Mouse (Mus musculus): ENCODE results near the gene Slc23a2. TPM values are rescaled to one million over a fixed set of nuclear protein-coding genes. Genes with fewer than 3 reads are reported as not detected.

Gene Slc23a2
- polyA plus RNA-seq, 1 experiment from 2014 or later: 43.6 TPM

GRCm38 (mm10) chr2:132036326-132036725 is 108.6 kb downstream of the Slc23a2 start:
- no peak for ATAC-seq (ENCODE audit: low read depth)
- H3K4me2 ChIP-seq (ENCODE audit: low read depth, low read length): no peak overlapping the region
- H3K9ac ChIP-seq (replicated peaks; ENCODE audit: low read depth, low read length): no peak overlapping the region
- no peak overlapping the region for H3K4me3 ChIP-seq (ENCODE audit: low read depth, low read length)
- no peaks in the 10 kb centered on the region for H3K9me3 ChIP-seq (ENCODE audit: control insufficient read depth, low read length)
- WGBS: 86% methylated on average over 5 of the region's 5 CpGs
- H3K36me3 ChIP-seq (ENCODE audit: control insufficient read depth, insufficient read depth, low read length): no peaks in the 10 kb centered on the region
- peaks cover under 1% of the 10 kb centered on the region; the same call in 1 of the 2 replicates for H3K4me1 ChIP-seq (ENCODE audit: control insufficient read depth, insufficient read depth, low read length)
- no peak overlapping the region for H3K27ac ChIP-seq (ENCODE audit: low read depth, low read length)
- no peaks in the 10 kb centered on the region for H3K27me3 ChIP-seq (ENCODE audit: control insufficient read depth, insufficient read depth, low read length)

GRCm38 (mm10) chr2:132035470-132035835 is 109.5 kb downstream of the Slc23a2 start:
- no peaks in the 10 kb centered on the region for H3K9me3 ChIP-seq (ENCODE audit: control insufficient read depth, low read length)
- H3K4me1 ChIP-seq (ENCODE audit: control insufficient read depth, insufficient read depth, low read length): peaks cover 9% of the 10 kb centered on the region; the same call in 1 of the 2 replicates
- no peak overlapping the region for H3K4me3 ChIP-seq (ENCODE audit: low read depth, low read length)
- ATAC-seq (ENCODE audit: low read depth): no peak
- H3K9ac ChIP-seq (replicated peaks; ENCODE audit: low read depth, low read length): no peak overlapping the region
- H3K27me3 ChIP-seq (ENCODE audit: control insufficient read depth, insufficient read depth, low read length): no peaks in the 10 kb centered on the region
- no peak overlapping the region for H3K27ac ChIP-seq (ENCODE audit: low read depth, low read length)
- H3K36me3 ChIP-seq (ENCODE audit: control insufficient read depth, insufficient read depth, low read length): no peaks in the 10 kb centered on the region
- H3K4me2 ChIP-seq (ENCODE audit: low read depth, low read length): no peak overlapping the region
- 70% methylated on average over 11 of the region's 11 CpGs for WGBS

DNA sequence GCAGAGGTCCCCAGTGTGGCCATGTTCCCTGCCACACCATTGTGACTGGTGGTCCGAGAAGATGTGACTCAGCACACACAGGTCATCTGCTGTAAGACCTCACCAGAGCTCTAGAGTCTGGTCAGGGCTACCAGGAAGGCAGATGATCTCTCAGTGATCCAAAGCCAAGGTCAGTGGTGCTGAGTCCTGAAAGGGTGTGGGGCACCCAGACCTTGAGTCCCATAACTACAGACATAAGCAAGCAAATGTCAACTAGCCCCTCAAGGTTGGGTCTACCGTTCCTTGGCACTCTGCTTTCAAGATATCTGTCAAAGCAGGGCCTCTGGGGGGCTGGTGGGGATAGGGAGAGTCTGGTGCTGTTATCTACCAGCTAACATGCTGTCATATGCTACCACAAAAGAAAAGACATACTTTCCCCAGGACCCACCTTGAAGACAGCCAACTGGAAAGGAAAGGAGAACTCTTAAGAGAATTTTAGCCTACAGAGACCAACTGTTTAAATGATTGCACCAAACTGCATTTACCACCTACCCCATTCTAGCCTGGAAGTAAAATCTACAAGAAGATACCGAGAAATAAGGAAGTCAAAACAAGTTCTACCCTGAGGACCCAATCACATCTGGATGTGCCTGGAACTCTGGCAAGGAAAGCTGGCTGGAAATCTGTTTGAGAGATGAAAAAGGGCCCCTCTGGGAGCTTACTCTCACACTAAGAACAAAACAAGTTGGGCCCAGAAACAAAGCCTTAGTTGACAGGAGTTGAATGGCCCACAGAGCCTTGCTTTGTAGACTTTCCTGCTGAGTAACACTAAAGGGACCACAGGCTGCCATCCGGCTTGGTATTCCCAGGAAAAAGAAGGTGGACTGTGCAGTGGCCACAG is 110.1 kb downstream of the Slc23a2 start:
- H3K9me3 ChIP-seq (ENCODE audit: control insufficient read depth, low read length): no peaks in the 10 kb centered on the region
- peaks cover 9% of the 10 kb centered on the region; the same call in 1 of the 2 replicates for H3K4me1 ChIP-seq (ENCODE audit: control insufficient read depth, insufficient read depth, low read length)
- H3K27me3 ChIP-seq (ENCODE audit: control insufficient read depth, insufficient read depth, low read length): no peaks in the 10 kb centered on the region
- no peak for ATAC-seq (ENCODE audit: low read depth)
- H3K4me2 ChIP-seq (ENCODE audit: low read depth, low read length): no peak overlapping the region
- H3K9ac ChIP-seq (replicated peaks; ENCODE audit: low read depth, low read length): no peak overlapping the region
- WGBS: 64% methylated on average over 4 of the region's 4 CpGs
- no peak overlapping the region for H3K4me3 ChIP-seq (ENCODE audit: low read depth, low read length)
- no peak overlapping the region for H3K27ac ChIP-seq (ENCODE audit: low read depth, low read length)
- no peaks in the 10 kb centered on the region for H3K36me3 ChIP-seq (ENCODE audit: control insufficient read depth, insufficient read depth, low read length)

DNA sequence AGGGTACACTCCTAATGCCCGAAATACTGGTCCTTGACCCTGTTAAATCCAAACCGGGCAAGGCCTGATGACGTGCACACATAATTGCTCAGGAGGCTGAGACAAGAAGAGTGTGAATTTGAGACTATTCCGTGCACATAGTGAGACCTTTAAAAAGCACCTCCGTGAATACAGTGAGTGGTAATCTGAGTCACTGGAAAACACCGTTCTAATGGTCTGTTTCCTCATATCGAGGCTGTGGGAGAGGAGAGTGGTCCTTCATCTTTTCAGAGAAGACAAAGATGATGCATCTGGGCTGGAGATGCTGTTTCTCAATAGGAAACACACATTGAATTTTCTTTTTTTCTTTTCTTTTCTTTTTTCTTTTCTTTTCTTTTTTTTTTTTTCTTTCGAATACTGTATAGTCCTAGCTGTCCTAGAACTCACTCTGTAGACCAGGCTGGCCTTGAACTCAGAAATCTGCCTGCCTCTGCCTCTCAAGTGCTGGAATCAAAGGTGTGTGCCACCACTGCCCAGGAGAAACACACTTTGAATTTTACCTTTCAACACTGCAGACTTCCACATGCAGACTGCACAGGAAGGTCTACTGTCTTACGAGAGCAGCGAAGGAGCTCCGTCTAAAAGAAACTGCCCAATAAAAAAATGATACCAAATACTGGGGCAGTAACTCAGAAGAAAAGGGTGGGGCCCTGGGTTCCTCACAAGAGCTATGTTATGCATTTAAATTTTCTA is 113.4 kb downstream of the Slc23a2 start:
- Histone ChIP-seq H3K27me3 (ENCODE audit: control insufficient read depth, insufficient read depth, low read length) (no peaks in the 10 kb centered on the region), H3K9me3 (ENCODE audit: control insufficient read depth, low read length) (no peaks in the 10 kb centered on the region), H3K27ac (ENCODE audit: low read depth, low read length) (peak overlapping the region; percentile 91), H3K4me1 (ENCODE audit: control insufficient read depth, insufficient read depth, low read length) (peaks cover 14% of the 10 kb centered on the region; the same call in 1 of the 2 replicates), H3K4me3 (ENCODE audit: low read depth, low read length) (no peak overlapping the region), H3K36me3 (ENCODE audit: control insufficient read depth, insufficient read depth, low read length) (no peaks in the 10 kb centered on the region), H3K4me2 (ENCODE audit: low read depth, low read length) (peak overlapping the region; percentile 89; the same call in 1 of the 2 replicates), H3K9ac (replicated peaks; ENCODE audit: low read depth, low read length) (0 out of 2 replicates have a peak overlapping the region, but pooled peaks have one; percentile 78)
- no peak for ATAC-seq (ENCODE audit: low read depth)
- WGBS: 64% methylated on average over 11 of the region's 11 CpGs

DNA sequence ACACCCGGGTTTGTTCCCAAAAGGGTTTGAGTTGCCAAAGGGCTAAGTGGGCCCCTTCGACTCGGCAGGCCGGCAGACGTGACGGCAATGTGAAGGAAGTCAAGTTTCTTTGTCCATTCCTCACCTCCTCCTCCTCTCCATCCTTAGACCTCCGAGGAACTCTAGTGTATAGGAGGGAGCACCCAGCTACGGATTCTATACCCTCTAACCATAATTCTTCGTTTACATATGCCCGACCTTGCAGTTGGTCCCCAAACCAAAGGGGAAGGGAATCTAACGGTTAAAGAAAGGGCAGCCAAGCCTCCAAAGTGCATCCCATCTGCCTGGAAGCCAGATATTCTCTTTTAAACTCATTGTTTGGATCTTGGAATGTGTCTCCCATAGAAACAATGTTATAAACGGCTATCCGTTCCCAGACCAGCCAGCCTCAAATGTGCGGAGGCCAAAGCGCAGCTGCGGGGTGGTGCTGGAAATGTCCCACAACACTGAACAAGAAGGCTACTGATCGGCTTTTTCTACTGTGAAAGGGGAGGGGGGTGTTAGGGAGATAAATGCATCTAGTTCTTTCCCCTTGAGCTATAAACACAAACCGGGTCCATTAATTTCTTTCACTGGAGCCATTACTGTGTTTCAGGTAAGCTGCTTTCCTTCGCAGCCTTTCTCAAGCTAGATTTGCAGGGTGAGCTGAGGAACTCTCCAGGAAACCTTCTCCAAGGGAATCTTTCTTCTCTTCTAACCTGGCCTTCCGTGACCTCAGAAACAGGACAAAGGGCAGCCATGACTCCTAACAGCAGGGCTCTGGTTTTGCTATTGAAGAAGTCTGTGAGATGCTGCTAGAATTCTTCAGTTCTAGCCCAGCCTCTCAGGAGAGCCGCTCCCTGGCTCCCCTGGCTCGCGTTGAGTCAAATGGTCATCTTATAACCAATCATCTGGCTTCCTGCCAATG is 114.2 kb downstream of the Slc23a2 start:
- H3K9ac ChIP-seq (replicated peaks; ENCODE audit: low read depth, low read length): peak overlapping the region; percentile 78
- no peaks in the 10 kb centered on the region for H3K36me3 ChIP-seq (ENCODE audit: control insufficient read depth, insufficient read depth, low read length)
- 3% methylated on average over 23 of the region's 23 CpGs for WGBS
- ATAC-seq (ENCODE audit: low read depth): peak; percentile 26; the same call in 1 of the 2 replicates
- no peaks in the 10 kb centered on the region for H3K27me3 ChIP-seq (ENCODE audit: control insufficient read depth, insufficient read depth, low read length)
- peaks cover 14% of the 10 kb centered on the region; the same call in 1 of the 2 replicates for H3K4me1 ChIP-seq (ENCODE audit: control insufficient read depth, insufficient read depth, low read length)
- peak overlapping the region; percentile 89 for H3K4me2 ChIP-seq (ENCODE audit: low read depth, low read length)
- no peaks in the 10 kb centered on the region for H3K9me3 ChIP-seq (ENCODE audit: control insufficient read depth, low read length)
- peak overlapping the region; percentile 91 for H3K27ac ChIP-seq (ENCODE audit: low read depth, low read length)
- H3K4me3 ChIP-seq (ENCODE audit: low read depth, low read length): peak overlapping the region; percentile 62

GRCm38 (mm10) chr2:132029646-132030417 is 115.1 kb downstream of the Slc23a2 start, which contains the start of gene Rassf2:
Rassf2 (minus strand) TSS chr2:132030258.
- H3K4me2 ChIP-seq (ENCODE audit: low read depth, low read length): peak within 1 kb of the TSS; percentile 89
- ATAC-seq (ENCODE audit: low read depth): peak; percentile 93
- H3K9ac ChIP-seq (replicated peaks; ENCODE audit: low read depth, low read length): peak within 1 kb of the TSS; percentile 78
- H3K36me3 ChIP-seq (ENCODE audit: control insufficient read depth, insufficient read depth, low read length): no peaks in the 10 kb centered on the region
- peak within 1 kb of the TSS; percentile 62 for H3K4me3 ChIP-seq (ENCODE audit: low read depth, low read length)
- H3K9me3 ChIP-seq (ENCODE audit: control insufficient read depth, low read length): no peaks in the 10 kb centered on the region
- H3K27me3 ChIP-seq (ENCODE audit: control insufficient read depth, insufficient read depth, low read length): no peaks in the 10 kb centered on the region
- H3K27ac ChIP-seq (ENCODE audit: low read depth, low read length): peak within 1 kb of the TSS; percentile 91
- WGBS: under 1% methylated on average over 42 of the region's 48 CpGs
- peaks cover 14% of the 10 kb centered on the region; the same call in 1 of the 2 replicates for H3K4me1 ChIP-seq (ENCODE audit: control insufficient read depth, insufficient read depth, low read length)

GRCm38 (mm10) chr2:132028894-132029605 is 115.9 kb downstream of the Slc23a2 start:
- Histone ChIP-seq H3K4me1 (ENCODE audit: control insufficient read depth, insufficient read depth, low read length) (peaks cover 14% of the 10 kb centered on the region; the same call in 1 of the 2 replicates), H3K9ac (replicated peaks; ENCODE audit: low read depth, low read length) (peak overlapping the region; percentile 78), H3K4me3 (ENCODE audit: low read depth, low read length) (peak overlapping the region; percentile 62), H3K27me3 (ENCODE audit: control insufficient read depth, insufficient read depth, low read length) (no peaks in the 10 kb centered on the region), H3K9me3 (ENCODE audit: control insufficient read depth, low read length) (no peaks in the 10 kb centered on the region), H3K36me3 (ENCODE audit: control insufficient read depth, insufficient read depth, low read length) (no peaks in the 10 kb centered on the region), H3K4me2 (ENCODE audit: low read depth, low read length) (peak overlapping the region; percentile 89), H3K27ac (ENCODE audit: low read depth, low read length) (peak overlapping the region; percentile 91)
- under 1% methylated on average over 36 of the region's 36 CpGs for WGBS
- peak; percentile 36 for ATAC-seq (ENCODE audit: low read depth)
